Mouse (Mus musculus): ENCODE results near the gene Bcl6. TPM values are rescaled to one million over a fixed set of nuclear protein-coding genes. Genes with fewer than 3 reads are reported as not detected.

Bcl6 gene
- polyA plus RNA-seq, 3 experiments from 2014 or later, result 8.4 to 28.5 (median 10.2) TPM

Other genes with a start within 250 kb of the Bcl6 start
- gene Sst, start 97.9 kb downstream of the Bcl6 start, polyA plus RNA-seq (2017; shearing (Covaris generic)), result not detected
- not detected for gene Rtp2, start 56.5 kb downstream of the Bcl6 start, polyA plus RNA-seq (2017; shearing (Covaris generic))
- gene Gm37419, start 370 bp downstream of the Bcl6 start, polyA plus RNA-seq (2017; shearing (Covaris generic)), result not detected

Measured in inflammation-experienced regulatory T-cells, adult 6 months (primary cell).